Mouse (Mus musculus): Measurements from ENCODE around the gene Gorasp1. TPM values are rescaled to one million over a fixed set of nuclear protein-coding genes. Genes with fewer than 3 reads are reported as not detected.

Gorasp1 gene
- polyA plus RNA-seq, 2 experiments = 28.1 to 32.4 TPM

GRCm38 (mm10) chr9:119974609-119975008 lies 37.2 kb upstream of the Gorasp1 start:
- no peak for DNase-seq (ENCODE audit: low spot score)
- Histone ChIP-seq H3K27me3 (ENCODE audit: control insufficient read depth, insufficient read depth, low read length) (no peaks in the 10 kb centered on the region), H3K9ac (ENCODE audit: low read depth, low read length, severe bottlenecking) (no peak overlapping the region), H3K4me2 (replicated peaks; ENCODE audit: low read depth, low read length, severe bottlenecking) (no peak overlapping the region), H3K4me3 (replicated peaks; ENCODE audit: low read length) (no peak overlapping the region), H3K9me3 (ENCODE audit: control insufficient read depth, low read length) (no peaks in the 10 kb centered on the region), H3K27ac (replicated peaks; ENCODE audit: low read depth, low read length) (no peak overlapping the region), H3K4me1 (ENCODE audit: control insufficient read depth, insufficient read depth, low read length) (peaks cover 44% of the 10 kb centered on the region), H3K36me3 (ENCODE audit: control insufficient read depth, insufficient read depth, low read length) (peaks cover 40% of the 10 kb centered on the region)
- TF ChIP-seq POLR2A (IDR thresholded peaks at IDR 0.05; ENCODE audit: borderline replicate concordance, extremely low read depth, insufficient read depth, insufficient read length) = no peak
- no peak for ATAC-seq (ENCODE audit: low FRiP score, low read depth)
- 79% methylated on average over 5 of the region's 5 CpGs for WGBS

DNA sequence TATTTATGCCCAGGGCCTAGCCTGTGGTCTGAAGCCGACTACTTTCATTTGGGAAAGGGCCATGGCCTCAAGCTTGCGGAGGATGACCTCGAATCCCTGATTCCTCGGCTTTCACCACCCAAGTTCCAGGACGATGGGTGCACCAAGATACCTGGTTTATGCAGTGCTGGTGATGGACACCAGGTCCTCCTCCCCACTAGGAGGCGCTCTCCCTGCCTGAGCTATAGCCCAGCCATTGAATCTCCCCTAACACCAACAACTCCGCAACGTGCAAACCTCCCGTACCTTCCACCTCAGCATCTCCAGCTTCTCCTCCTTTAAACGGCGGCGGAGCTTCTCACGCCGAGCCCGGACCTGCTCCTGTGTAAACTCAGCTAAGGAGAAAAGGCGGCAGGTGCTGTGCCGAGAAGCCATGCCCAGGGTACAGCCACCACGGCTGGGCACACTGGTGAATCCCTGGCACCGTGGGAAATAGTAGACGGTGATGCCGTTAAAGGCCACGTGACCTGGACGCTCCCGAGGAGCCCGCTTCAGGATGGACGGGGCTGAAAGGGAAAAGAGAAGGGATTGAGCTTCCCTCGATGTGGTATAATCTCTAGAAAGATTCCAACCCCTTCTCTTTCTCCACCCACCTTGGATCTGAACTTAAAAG lies 36.6 kb upstream of the Gorasp1 start:
- TF ChIP-seq POLR2A (IDR thresholded peaks at IDR 0.05; ENCODE audit: borderline replicate concordance, extremely low read depth, insufficient read depth, insufficient read length) = no peak
- Histone ChIP-seq H3K9ac (ENCODE audit: low read depth, low read length, severe bottlenecking) (no peak overlapping the region), H3K36me3 (ENCODE audit: control insufficient read depth, insufficient read depth, low read length) (peaks cover 40% of the 10 kb centered on the region), H3K27me3 (ENCODE audit: control insufficient read depth, insufficient read depth, low read length) (no peaks in the 10 kb centered on the region), H3K4me1 (ENCODE audit: control insufficient read depth, insufficient read depth, low read length) (peaks cover 43% of the 10 kb centered on the region), H3K4me2 (replicated peaks; ENCODE audit: low read depth, low read length, severe bottlenecking) (no peak overlapping the region), H3K27ac (replicated peaks; ENCODE audit: low read depth, low read length) (no peak overlapping the region), H3K9me3 (ENCODE audit: control insufficient read depth, low read length) (no peaks in the 10 kb centered on the region), H3K4me3 (replicated peaks; ENCODE audit: low read length) (no peak overlapping the region)
- 88% methylated on average over 27 of the region's 27 CpGs for whole genome bisulfite sequencing
- DNase-seq (ENCODE audit: low spot score) (no peak), ATAC-seq (ENCODE audit: low FRiP score, low read depth) (no peak)

DNA sequence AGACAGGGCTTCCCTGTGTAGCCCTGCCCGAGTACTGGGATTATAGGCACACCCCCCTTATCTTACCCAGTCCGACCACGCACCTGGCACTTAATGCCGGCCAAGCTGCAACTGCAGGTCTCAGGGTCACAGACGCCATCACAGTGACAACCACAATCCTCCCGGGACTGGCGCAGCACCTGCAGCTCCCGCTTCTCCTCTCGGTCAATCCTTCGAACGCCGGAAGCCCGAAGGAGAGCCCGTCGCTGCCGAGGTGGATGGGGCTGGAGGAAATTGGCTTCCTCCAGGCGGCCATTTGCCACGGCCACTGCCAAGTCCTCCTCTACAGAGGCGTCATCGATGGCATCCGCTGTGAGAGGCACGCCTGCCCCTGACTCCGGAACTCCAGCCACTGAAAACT lies 35.9 kb upstream of the Gorasp1 start:
- Histone ChIP-seq H3K4me1 (ENCODE audit: control insufficient read depth, insufficient read depth, low read length) (peaks cover 36% of the 10 kb centered on the region), H3K36me3 (ENCODE audit: control insufficient read depth, insufficient read depth, low read length) (peaks cover 40% of the 10 kb centered on the region), H3K27me3 (ENCODE audit: control insufficient read depth, insufficient read depth, low read length) (no peaks in the 10 kb centered on the region), H3K27ac (replicated peaks; ENCODE audit: low read depth, low read length) (no peak overlapping the region), H3K9me3 (ENCODE audit: control insufficient read depth, low read length) (no peaks in the 10 kb centered on the region), H3K4me3 (replicated peaks; ENCODE audit: low read length) (no peak overlapping the region), H3K4me2 (replicated peaks; ENCODE audit: low read depth, low read length, severe bottlenecking) (no peak overlapping the region), H3K9ac (ENCODE audit: low read depth, low read length, severe bottlenecking) (no peak overlapping the region)
- no peak for ATAC-seq (ENCODE audit: low FRiP score, low read depth)
- TF ChIP-seq POLR2A (IDR thresholded peaks at IDR 0.05; ENCODE audit: borderline replicate concordance, extremely low read depth, insufficient read depth, insufficient read length) = no peak
- DNase-seq (ENCODE audit: low spot score) = no peak
- 91% methylated on average over 23 of the region's 23 CpGs for WGBS

GRCm38 (mm10) chr9:119972582-119972981 lies 35.2 kb upstream of the Gorasp1 start:
- WGBS = 84% methylated on average over 12 of the region's 12 CpGs

DNA sequence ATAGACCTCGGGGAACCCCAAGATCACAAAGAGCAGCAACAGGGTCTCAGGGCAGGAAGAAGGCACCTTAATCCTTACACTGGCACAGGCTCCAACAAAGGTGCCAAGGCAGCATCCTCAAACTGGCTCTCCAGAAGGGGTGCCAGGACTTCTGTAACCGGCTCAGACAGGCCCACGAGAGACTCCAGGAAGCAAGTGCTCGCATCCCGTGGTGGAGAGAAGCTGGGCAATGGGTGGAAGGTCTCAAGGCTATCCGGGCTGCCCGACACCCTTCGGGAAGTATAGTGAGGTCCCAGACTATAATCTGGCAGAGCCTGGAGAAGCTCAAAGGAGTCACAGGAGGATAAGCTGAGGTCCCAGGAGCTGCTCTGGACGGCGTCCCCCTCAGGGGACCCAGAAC lies 34.8 kb upstream of the Gorasp1 start:
- DNase-seq (ENCODE audit: low spot score) (no peak), ATAC-seq (ENCODE audit: low FRiP score, low read depth) (no peak)
- Histone ChIP-seq H3K4me2 (replicated peaks; ENCODE audit: low read depth, low read length, severe bottlenecking) (no peak overlapping the region), H3K9me3 (ENCODE audit: control insufficient read depth, low read length) (no peaks in the 10 kb centered on the region), H3K9ac (ENCODE audit: low read depth, low read length, severe bottlenecking) (no peak overlapping the region), H3K4me3 (replicated peaks; ENCODE audit: low read length) (no peak overlapping the region), H3K36me3 (ENCODE audit: control insufficient read depth, insufficient read depth, low read length) (peaks cover 40% of the 10 kb centered on the region), H3K4me1 (ENCODE audit: control insufficient read depth, insufficient read depth, low read length) (peaks cover 25% of the 10 kb centered on the region), H3K27ac (replicated peaks; ENCODE audit: low read depth, low read length) (no peak overlapping the region), H3K27me3 (ENCODE audit: control insufficient read depth, insufficient read depth, low read length) (no peaks in the 10 kb centered on the region)
- WGBS = 91% methylated on average over 10 of the region's 10 CpGs
- TF ChIP-seq POLR2A (IDR thresholded peaks at IDR 0.05; ENCODE audit: borderline replicate concordance, extremely low read depth, insufficient read depth, insufficient read length) = no peak

More at GRCm38 (mm10) chr9:119972582-119972981, 35.2 kb upstream of the Gorasp1 start:
- Histone ChIP-seq H3K36me3 (ENCODE audit: control insufficient read depth, insufficient read depth, low read length) (peaks cover 40% of the 10 kb centered on the region), H3K9me3 (ENCODE audit: control insufficient read depth, low read length) (no peaks in the 10 kb centered on the region), H3K4me1 (ENCODE audit: control insufficient read depth, insufficient read depth, low read length) (peaks cover 29% of the 10 kb centered on the region), H3K9ac (ENCODE audit: low read depth, low read length, severe bottlenecking) (no peak overlapping the region), H3K4me3 (replicated peaks; ENCODE audit: low read length) (no peak overlapping the region), H3K4me2 (replicated peaks; ENCODE audit: low read depth, low read length, severe bottlenecking) (no peak overlapping the region), H3K27me3 (ENCODE audit: control insufficient read depth, insufficient read depth, low read length) (no peaks in the 10 kb centered on the region), H3K27ac (replicated peaks; ENCODE audit: low read depth, low read length) (no peak overlapping the region)
- ATAC-seq (ENCODE audit: low FRiP score, low read depth) (no peak), DNase-seq (ENCODE audit: low spot score) (no peak)
- no peak for TF ChIP-seq POLR2A (IDR thresholded peaks at IDR 0.05; ENCODE audit: borderline replicate concordance, extremely low read depth, insufficient read depth, insufficient read length)
